Mouse (Mus musculus) heart, adult 2 months (tissue): ENCODE measurements around the gene Plscr4. TPM values are rescaled to one million over a fixed set of nuclear protein-coding genes. Genes with fewer than 3 reads are reported as not detected.

ENCODE experiments used
- DNase-seq, 2 experiments: peaks; one replicate each; pipeline ENCODE4 v3.0.0; 2021
- H3K27ac ChIP-seq: fragments of 200-600 bp; 2 replicates; pipeline ENCODE4 v1.8.1; 2022
- H3K27me3 ChIP-seq: fragments of 200-500 bp; 2 replicates; pipeline ENCODE4 v1.6.1; 2012; ENCODE audit warnings: mild to moderate bottlenecking, low read length, inconsistent platforms, mixed read lengths; ENCODE audit not compliant: control insufficient read depth, insufficient read depth
- H3K36me3 ChIP-seq: fragments of 200-500 bp; 2 replicates; pipeline ENCODE4 v1.6.1; 2012; ENCODE audit warnings: low read length, inconsistent platforms; ENCODE audit not compliant: control insufficient read depth, insufficient read depth
- H3K4me1 ChIP-seq: fragments of 200-500 bp; 2 replicates; pipeline ENCODE4 v1.6.1; 2011; ENCODE audit warnings: low read length; ENCODE audit not compliant: control insufficient read depth, insufficient read depth
- H3K4me3 ChIP-seq: fragments of 200-600 bp; 2 replicates; pipeline ENCODE4 v1.8.1; 2022
- H3K79me2 ChIP-seq: fragments of 200-500 bp; replicated peaks from 2 replicates; pipeline ENCODE4 v1.6.1; 2012; ENCODE audit warnings: mild to moderate bottlenecking, inconsistent platforms, low read length, moderate library complexity, mixed read lengths; ENCODE audit not compliant: control insufficient read depth, insufficient read depth
- H3K9ac ChIP-seq: fragments of 200-500 bp; 2 replicates; pipeline ENCODE4 v1.6.1; 2012; ENCODE audit warnings: low read depth, mild to moderate bottlenecking, control low read depth, inconsistent platforms, low read length, mixed read lengths
- CTCF ChIP-seq: fragments of 200-600 bp; IDR thresholded peaks from 2 replicates; pipeline ENCODE4 v1.8.1; 2022; ENCODE audit warnings: antibody characterized with exemption, mild to moderate bottlenecking, moderate library complexity
- EP300 ChIP-seq: fragments of 200-500 bp; IDR thresholded peaks from 2 replicates; pipeline ENCODE4 v1.6.1; 2011; ENCODE audit warnings: low read depth, low read length, control low read depth; ENCODE audit not compliant: insufficient read depth
- POLR2A ChIP-seq: fragments of 200-500 bp; IDR thresholded peaks from 2 replicates; pipeline ENCODE4 v1.6.1; 2011; ENCODE audit warnings: mild to moderate bottlenecking, low read depth, low read length, control low read depth; ENCODE audit not compliant: insufficient read depth
- WGBS: fragments of 180-500 bp; shearing (Covaris S2); methylation state at CpG from one replicate; pipeline ENCODE4 v1.1.7; 2018; 5-methylcytosine and 5-hydroxymethylcytosine counted together
- intact Hi-C: fragments of 180-260 bp; cut with DNase I; formaldehyde crosslinking; loops from one replicate; pipeline ENCODE4 v1.15.1; 2025
- polyA plus RNA-seq: library from polyadenylated mRNA; depleted of rRNA; stranded (reverse); fragments of >200 nt; gene quantifications from 2 replicates; pipeline ENCODE4 v1.2.3, GENCODE M21; 2012
- total RNA-seq, 2 experiments: library from RNA; stranded (reverse); gene quantifications; 2 replicates each; pipeline ENCODE4 v1.2.3; 2021

Plscr4 gene
- total and polyA plus RNA-seq, 3 experiments: 6.8 to 8.1 (median 7.4) TPM

GRCm38 (mm10) chr9:92444536-92444935 lies 12.6 kb upstream of the Plscr4 start:
- no peak for DNase-seq
- no peaks in the 10 kb centered on the region for H3K4me1 ChIP-seq
- H3K79me2 ChIP-seq: no peaks in the 10 kb centered on the region
- no peaks in the 10 kb centered on the region for H3K27me3 ChIP-seq
- no peaks in the 10 kb centered on the region for H3K36me3 ChIP-seq
- no peak overlapping the region for H3K4me3 ChIP-seq
- H3K9ac ChIP-seq: no peak overlapping the region
- H3K27ac ChIP-seq: no peak overlapping the region
- TF ChIP-seq CTCF (no peak), EP300 (no peak), POLR2A (no peak)
- intact Hi-C loops: no loop called here

DNA sequence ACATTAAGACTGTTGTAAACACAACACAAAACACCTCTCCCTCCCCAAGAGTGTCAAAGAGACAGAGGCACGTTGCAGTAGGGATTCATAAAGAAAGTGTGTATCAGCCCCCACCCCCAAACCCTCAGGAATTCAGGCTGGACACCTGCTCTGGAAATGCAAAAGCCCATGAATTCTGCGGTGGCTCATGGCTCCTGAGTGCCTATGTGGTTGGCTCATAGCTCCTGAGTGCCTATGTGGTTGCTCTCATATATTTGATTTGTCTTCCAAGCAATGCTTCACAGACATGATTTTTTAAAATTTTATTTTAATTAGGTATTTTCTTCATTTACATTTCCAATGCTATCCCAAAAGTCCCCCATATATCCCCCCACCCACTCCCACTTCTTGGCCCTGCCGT lies 568 bp upstream of the Plscr4 start:
- intact Hi-C loops: loop anchor here (5.0 kb wide), 5 partner anchors 44 to 239 kb away; partner anchors contain the start of genes Plod2 and Plscr2
- Histone ChIP-seq H3K4me1 (peaks cover 1% of the 10 kb centered on the region; the same call in 1 of the 2 replicates), H3K4me3 (no peak overlapping the region), H3K27me3 (no peaks in the 10 kb centered on the region), H3K9ac (no peak overlapping the region), H3K79me2 (no peaks in the 10 kb centered on the region), H3K36me3 (no peaks in the 10 kb centered on the region; the same call in 1 of the 2 replicates), H3K27ac (peak overlapping the region; percentile 96)
- 95% methylated on average over 3 of the region's 3 CpGs for WGBS
- no peak for DNase-seq
- no peak for TF ChIP-seq POLR2A
- TF ChIP-seq CTCF: no peak
- no peak for TF ChIP-seq EP300

DNA sequence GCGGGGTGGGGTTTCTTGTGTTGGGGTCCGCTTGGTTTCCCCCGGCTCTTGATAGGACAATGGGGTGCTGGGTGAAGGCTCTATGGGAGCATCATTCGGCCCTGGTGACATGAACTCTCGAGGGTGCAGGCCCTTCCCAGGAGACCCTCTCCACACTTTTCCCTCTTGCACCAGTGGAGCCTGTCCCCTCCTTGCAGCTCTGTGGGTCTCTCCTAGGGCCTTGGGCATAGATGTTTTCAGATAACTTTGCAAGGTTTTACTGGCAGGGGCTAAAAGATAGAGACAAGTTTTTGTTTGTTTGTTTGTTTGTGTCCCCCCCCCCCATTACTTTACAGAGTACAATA lies 858 bp downstream of the Plscr4 start:
- Histone ChIP-seq H3K27me3 (no peaks in the 10 kb centered on the region), H3K4me1 (peaks cover 1% of the 10 kb centered on the region; the same call in 1 of the 2 replicates), H3K4me3 (peak overlapping the region; percentile 86), H3K27ac (peak overlapping the region; percentile 96), H3K9ac (peak overlapping the region; percentile 93), H3K79me2 (no peaks in the 10 kb centered on the region), H3K36me3 (peaks cover 2% of the 10 kb centered on the region)
- DNase-seq: no peak
- intact Hi-C loops: loop anchor here (5.0 kb wide), 5 partner anchors 46 to 241 kb away; partner anchors contain the start of genes Plod2 and Plscr2
- 2% methylated on average over 5 of the region's 5 CpGs for WGBS
- TF ChIP-seq EP300 (no peak), POLR2A (no peak), CTCF (no peak)

DNA sequence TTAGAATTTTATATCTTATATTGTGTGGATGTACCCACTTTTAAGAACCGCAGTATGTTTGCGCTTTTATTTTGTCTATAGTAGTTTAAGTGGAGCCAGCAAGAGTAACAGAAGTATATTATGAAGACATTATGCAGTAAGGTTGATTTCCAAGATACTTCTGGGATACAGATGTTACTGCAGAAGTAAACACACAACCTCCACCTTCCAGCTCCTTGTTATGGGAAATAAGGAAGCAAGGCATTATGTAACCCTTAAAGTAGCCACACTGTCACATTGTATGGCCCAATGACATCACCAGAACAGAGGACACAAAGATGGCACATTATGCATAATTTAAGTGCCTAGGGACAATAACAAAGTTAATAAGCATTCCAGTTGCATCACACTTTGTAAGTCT lies 1.2 kb downstream of the Plscr4 start:
- no peak for DNase-seq
- intact Hi-C loops: loop anchor here (5.0 kb wide), 5 partner anchors 46 to 241 kb away; partner anchors contain the start of genes Plod2 and Plscr2
- 78% methylated on average over 2 of the region's 2 CpGs for WGBS
- peak overlapping the region; percentile 96 for H3K27ac ChIP-seq
- peak overlapping the region; percentile 59; the same call in 1 of the 2 replicates for H3K9ac ChIP-seq
- H3K4me3 ChIP-seq: peak overlapping the region; percentile 86
- H3K27me3 ChIP-seq: no peaks in the 10 kb centered on the region
- no peaks in the 10 kb centered on the region for H3K79me2 ChIP-seq
- H3K36me3 ChIP-seq: peaks cover 2% of the 10 kb centered on the region
- H3K4me1 ChIP-seq: peaks cover 1% of the 10 kb centered on the region; the same call in 1 of the 2 replicates
- TF ChIP-seq CTCF (no peak), POLR2A (0 out of 2 replicates have a peak, but pooled peaks have one; percentile 20)

- TF ChIP-seq EP300 (no peak), POLR2A (no peak), CTCF (no peak)
- Histone ChIP-seq H3K4me1 (peaks cover 9% of the 10 kb centered on the region), H3K36me3 (peaks cover 13% of the 10 kb centered on the region), H3K27ac (no peak overlapping the region), H3K79me2 (no peaks in the 10 kb centered on the region; the same call in 1 of the 2 replicates), H3K27me3 (no peaks in the 10 kb centered on the region), H3K4me3 (no peak overlapping the region), H3K9ac (no peak overlapping the region)
- no peak for DNase-seq
- intact Hi-C loops: no loop called here
- 35% methylated on average over 4 of the region's 4 CpGs for WGBS
These were observed 10.6 kb downstream of the Plscr4 start for GRCm38 (mm10) chr9:92467724-92468123.

- Histone ChIP-seq H3K36me3 (peaks cover 7% of the 10 kb centered on the region), H3K79me2 (no peaks in the 10 kb centered on the region), H3K27me3 (no peaks in the 10 kb centered on the region), H3K4me3 (no peak overlapping the region), H3K27ac (no peak overlapping the region), H3K9ac (no peak overlapping the region), H3K4me1 (peaks cover 7% of the 10 kb centered on the region)
- intact Hi-C loops: no loop called here
- WGBS: 89% methylated on average over 5 of the region's 5 CpGs
- no peak for TF ChIP-seq CTCF
- TF ChIP-seq POLR2A: no peak
- no peak for TF ChIP-seq EP300
- DNase-seq: no peak
These were observed 15.2 kb downstream of the Plscr4 start for GRCm38 (mm10) chr9:92472256-92472855.
